Mouse (Mus musculus): Measurements from ENCODE around the gene Car2.

- no peak for TF ChIP-seq CTCF (IDR thresholded peaks at IDR 0.05; ENCODE audit: low read depth)
- no peak for TF ChIP-seq EP300 (IDR thresholded peaks at IDR 0.05; ENCODE audit: low read depth)
Measured at GRCm38 (mm10) chr3:14848587-14849254, 37.4 kb upstream of the Car2 start.

Data from liver, embryonic 14.5 days (tissue).